Mouse (Mus musculus): Measurements from ENCODE around the gene Aldh4a1. TPM values are rescaled to one million over a fixed set of nuclear protein-coding genes. Genes with fewer than 3 reads are reported as not detected.
A peak's percentile ranks its signal among the peaks of the same experiment; 100 is the strongest.

Aldh4a1 gene
- polyA plus RNA-seq, 2 experiments from 2014 or later: 11.0 to 22.4 TPM

GRCm38 (mm10) chr4:139624116-139624489 is 1.4 kb downstream of the Aldh4a1 start:
- ATAC-seq: no peak

DNA sequence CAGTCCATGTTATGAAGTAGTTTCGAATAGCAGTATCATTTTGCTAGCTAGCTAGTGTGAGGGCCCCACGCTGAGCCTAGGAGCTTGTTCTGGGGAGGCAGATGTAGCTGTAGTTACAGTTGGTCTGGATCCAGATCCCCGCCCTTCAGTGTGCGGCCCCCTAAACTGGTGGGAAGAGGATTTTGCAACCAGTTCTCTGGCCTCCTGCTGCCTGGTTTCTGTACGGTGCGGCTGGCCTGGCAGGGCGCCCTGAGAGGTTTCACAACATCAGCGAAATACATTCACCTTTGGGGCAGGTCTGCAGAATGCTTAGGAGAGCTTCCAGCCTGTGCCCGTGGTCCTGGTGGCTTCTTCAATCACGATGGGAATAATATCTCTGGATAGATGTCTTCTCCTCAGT is 2.0 kb downstream of the Aldh4a1 start:
- ATAC-seq: no peak

DNA sequence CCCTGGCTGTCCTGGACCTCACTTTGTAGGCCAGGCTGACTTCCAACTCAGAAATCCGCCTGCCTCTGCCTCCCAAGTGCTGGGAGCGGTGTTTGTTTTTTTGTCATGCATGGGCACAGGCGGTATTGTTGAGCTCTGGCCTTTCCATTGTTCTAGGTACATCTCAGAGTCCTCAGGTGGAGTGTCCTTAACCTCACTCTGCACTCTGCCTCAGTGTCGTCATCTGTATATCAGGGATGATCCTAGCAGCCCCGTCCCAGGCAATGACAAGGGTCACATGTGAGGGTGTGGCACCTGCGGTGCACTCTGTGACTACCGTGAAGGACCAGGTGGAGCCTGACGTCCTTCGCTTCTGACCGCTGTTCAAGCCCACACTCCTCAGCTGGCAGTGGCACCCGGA is 4.7 kb downstream of the Aldh4a1 start:
- no peak for ATAC-seq

- ATAC-seq: no peak
Measured at GRCm38 (mm10) chr4:139630171-139630570, 7.5 kb downstream of the Aldh4a1 start.

DNA sequence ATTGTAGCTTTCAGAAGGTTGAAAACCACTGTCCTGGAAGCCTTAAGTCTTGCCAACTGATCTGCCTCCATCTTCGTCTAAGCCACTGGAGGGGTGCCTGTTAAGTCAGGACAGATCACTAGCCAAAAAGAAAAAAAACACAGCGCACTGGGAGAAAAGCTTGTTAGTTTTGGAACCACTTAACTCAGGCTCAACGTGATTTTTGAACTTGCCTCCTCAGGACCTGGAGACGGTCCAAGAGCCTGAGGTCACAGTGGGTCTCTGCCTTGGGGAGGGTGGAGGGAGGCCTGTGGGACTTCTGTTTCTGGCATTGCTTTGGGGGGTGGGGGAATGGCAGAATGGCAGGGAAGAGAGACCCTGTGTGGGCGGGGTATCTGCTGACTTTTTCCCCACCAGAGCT is 8.5 kb downstream of the Aldh4a1 start:
- ATAC-seq: no peak

GRCm38 (mm10) chr4:139631569-139632253 is 9.0 kb downstream of the Aldh4a1 start:
- ATAC-seq: no peak

- no peak for ATAC-seq
Measured at GRCm38 (mm10) chr4:139632254-139632580, 9.6 kb downstream of the Aldh4a1 start.

- ATAC-seq: peak; percentile 29
Measured at GRCm38 (mm10) chr4:139636373-139636772, 13.7 kb downstream of the Aldh4a1 start.

DNA sequence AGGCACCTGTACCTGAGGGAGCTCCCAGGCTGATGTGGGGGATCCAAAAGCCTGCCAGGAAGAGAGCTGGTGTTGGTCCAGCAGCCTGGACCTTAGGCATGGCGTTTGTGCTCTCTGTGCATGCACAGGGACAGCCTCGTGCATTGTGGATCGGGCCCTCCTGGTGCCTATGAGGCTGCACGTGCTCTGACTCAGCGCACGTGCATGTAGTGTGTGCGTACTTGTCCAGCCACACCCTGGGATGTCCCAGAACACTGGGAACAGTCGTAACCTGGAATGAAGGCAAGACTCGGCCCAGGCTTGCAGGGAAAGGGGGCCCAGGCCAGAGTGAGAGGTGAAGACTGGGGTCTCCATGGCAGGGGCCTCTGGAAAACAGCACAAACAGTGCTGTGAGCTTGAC is 15.2 kb downstream of the Aldh4a1 start:
- no peak for ATAC-seq

DNA sequence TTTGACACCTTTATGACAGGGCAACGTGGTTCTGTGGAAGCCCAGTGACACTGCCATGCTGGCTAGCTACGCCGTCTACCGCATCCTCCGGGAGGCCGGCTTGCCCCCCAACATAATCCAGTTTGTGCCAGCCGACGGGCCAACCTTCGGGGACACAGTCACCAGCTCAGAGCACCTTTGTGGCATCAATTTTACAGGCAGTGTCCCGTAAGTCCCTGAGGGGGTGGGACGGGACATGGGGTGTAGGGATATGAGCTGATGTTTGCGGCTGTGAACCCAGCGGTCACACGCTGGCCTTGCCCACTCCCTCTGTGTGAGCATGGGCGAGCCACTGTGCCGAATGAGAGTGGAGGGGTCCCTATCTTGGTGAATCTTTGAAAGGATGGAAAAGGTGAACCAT is 15.7 kb downstream of the Aldh4a1 start:
- ATAC-seq: no peak

- ATAC-seq: no peak
Measured at GRCm38 (mm10) chr4:139639801-139640200, 17.1 kb downstream of the Aldh4a1 start.

DNA sequence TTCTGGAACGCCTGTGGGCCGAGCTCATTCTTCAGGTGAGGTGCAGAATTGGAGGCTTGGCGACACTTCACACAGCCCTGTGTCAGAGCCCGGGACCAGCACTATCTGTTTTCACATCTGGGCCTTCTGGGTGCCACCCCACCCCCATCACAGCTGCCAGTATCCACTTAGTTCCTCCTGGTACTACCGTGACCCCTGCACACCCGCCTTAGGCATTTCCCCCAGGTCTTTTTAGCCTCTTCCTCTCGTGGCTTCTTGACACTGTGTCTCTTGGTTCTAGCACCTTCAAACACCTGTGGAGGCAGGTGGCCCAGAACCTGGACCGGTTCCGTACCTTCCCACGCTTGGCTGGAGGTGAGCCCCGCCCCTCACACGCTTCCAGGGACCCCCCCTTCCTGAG is 17.7 kb downstream of the Aldh4a1 start:
- no peak for ATAC-seq

DNA sequence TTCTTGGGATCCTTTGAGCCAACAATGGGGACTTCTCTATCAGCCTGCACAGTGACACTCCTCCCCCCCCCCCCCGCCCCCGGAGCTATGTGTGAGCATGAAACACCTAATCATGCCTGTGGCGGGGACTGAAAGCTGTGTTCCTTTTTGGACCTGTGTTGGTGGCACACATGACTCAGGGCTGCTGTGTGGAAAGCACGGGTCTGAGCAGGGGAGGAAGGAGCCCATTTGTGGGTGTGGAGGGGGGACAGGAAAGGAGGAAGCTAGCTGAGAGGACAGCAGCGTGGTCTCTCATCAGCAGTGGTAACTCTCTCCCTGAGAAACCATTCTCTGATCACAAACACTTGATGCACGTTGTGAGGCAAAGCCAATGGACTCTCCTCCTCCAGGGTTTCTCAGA is 18.1 kb downstream of the Aldh4a1 start:
- no peak for ATAC-seq

GRCm38 (mm10) chr4:139641829-139642425 is 19.3 kb downstream of the Aldh4a1 start:
- ATAC-seq: no peak

GRCm38 (mm10) chr4:139643972-139644371 is 21.3 kb downstream of the Aldh4a1 start:
- ATAC-seq: no peak

- ATAC-seq: no peak
Measured at GRCm38 (mm10) chr4:139646916-139647315, 24.2 kb downstream of the Aldh4a1 start.

- ATAC-seq: no peak
Measured at GRCm38 (mm10) chr4:139650086-139650743, 27.5 kb downstream of the Aldh4a1 start.

DNA sequence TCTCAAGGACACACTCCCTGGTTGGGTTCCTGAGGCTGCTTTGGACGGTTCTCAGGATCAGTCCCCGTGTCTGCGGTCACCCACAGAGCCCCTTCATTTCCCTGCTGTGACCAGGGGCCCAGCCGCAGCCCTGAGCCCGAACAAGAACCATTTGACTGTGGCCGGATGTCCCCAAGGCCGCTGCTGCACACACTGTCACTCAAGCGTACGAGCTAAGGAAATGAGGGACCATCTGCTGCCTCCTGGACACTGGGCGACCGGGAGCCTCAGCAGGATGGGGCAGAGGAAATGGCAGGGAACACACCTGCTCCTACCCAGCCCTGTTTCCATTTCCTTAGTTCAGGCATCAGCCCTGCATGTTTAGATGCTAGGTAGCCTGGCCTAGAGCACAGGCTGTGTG is 28.2 kb downstream of the Aldh4a1 start:
- no peak for ATAC-seq

DNA sequence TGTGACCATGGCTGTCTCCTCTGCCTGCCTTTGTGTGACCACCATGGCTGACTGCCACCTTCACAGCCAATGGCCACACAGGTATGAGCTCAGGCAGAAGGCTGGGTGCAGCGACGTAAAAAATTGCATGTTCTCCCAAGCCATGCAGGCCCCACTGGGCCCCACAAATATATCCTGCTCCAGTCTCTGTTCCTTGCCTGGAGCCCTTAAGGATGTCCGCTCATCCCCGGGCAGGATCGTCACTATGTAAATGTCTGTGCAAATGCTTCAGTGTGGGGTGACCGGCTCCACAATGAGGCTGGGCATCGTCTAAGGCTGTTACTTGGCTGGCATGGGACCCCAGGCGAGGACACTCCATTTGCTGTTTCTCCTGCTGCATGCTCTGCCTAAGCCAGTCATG is 30.6 kb downstream of the Aldh4a1 start, which contains the start of gene Tas1r2:
Gene Tas1r2 (plus strand): TSS at position 301 of the 400 bp plus-strand sequence.
- no peak for ATAC-seq

DNA sequence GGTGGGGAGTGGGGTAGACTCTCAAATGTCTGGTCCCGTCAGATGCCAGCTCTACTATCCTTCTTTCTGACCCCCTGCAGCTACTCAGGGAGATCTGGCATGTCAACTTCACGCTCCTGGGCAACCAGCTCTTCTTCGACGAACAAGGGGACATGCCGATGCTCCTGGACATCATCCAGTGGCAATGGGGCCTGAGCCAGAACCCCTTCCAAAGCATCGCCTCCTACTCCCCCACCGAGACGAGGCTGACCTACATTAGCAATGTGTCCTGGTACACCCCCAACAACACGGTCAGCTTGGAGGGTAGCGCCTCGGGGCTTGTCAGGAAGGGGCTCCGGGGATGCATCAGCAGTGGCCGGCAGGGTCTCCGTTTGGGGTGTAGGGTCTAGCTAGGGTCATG is 39.2 kb downstream of the Aldh4a1 start:
- no peak for ATAC-seq

- ATAC-seq: no peak
Measured at GRCm38 (mm10) chr4:139667632-139668031, 45.0 kb downstream of the Aldh4a1 start.

GRCm38 (mm10) chr4:139669847-139670246 is 47.2 kb downstream of the Aldh4a1 start:
- peak; percentile 43 for ATAC-seq

DNA sequence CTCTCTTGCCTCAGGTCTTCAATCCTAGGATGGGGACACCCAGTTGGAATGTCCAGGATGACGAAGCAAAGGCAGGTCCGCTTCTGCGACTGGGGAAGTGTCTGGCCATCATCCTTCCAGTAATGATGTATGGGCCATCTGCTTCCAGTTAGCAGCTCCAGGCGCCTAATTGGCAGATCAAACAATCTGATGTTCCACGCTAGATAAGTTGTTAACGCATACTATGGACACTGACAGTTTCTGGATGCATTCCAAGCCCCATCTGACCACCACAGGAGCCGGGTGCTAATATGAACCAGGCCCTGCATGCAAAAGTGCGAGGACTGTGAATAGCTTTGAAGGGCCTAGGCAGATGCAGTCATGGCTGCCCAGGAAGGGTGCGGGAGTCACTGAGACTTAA is 53.0 kb downstream of the Aldh4a1 start:
- ATAC-seq: no peak

Data from CD4-positive, CD25-positive, alpha-beta regulatory T cell, adult 4 months (primary cell).